Mouse (Mus musculus): ENCODE measurements around the gene Dll1. TPM values are rescaled to one million over a fixed set of nuclear protein-coding genes. Genes with fewer than 3 reads are reported as not detected.

Gene Dll1
- polyA plus RNA-seq, 2 experiments, result 7.3 to 10.1 TPM

DNA sequence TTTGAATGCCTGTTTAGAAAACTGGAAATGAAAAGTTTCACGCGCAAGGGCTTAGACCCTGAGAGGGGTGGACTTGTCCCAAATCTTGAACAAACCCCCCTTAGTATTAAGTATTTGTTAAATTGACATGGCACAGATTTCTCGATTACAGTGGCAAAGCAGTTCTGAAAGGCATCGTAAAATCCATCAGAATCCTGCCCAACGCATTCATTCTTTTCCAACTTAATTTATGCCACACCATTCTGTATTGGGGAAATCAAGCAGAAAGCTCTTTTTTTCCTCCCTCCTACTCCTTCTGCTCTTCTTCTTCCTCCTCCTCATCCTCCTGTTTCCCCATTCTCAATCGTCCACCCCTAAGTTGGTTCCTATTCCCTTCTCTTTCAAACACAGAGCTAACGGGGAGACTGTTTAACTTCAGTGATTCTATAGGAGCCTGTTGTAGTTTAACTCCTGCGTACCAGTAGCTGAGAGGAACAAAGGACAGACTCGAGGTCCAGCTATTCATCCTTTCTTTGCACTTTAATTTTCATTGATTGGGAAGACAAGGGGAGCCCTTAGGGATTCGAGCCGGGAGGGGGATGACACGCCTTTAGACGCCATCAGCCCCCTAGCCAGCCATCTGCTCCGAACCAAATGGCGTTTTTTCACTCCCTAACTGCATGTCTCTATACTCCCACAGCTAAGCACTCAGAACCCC lies 1.9 kb upstream of the Dll1 start:
- 13% methylated on average over 15 of the region's 15 CpGs for WGBS

DNA sequence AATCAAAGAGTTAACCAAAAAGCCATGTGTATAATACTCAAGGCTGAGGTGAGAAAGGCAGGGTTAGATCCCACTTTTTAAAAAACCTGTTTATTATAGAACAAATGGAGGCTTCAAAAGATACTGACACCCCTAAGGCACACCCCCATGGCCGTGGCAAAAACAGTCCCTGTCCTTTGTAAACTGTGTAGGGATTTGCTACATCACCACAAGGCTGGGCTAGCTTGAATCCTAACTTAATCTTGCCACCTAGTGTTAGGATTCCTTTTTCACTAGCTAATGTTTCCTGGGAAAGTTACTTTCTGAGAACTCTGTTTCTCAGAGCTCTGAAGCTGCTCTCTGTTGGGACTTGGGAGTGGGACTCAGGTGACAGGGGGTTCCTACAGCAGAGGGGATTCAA lies 1.2 kb upstream of the Dll1 start:
- Histone ChIP-seq H3K9ac (ENCODE audit: low read depth, low read length, severe bottlenecking) (no peak overlapping the region), H3K4me2 (replicated peaks; ENCODE audit: low read depth, low read length, severe bottlenecking) (no peak overlapping the region), H3K4me3 (replicated peaks; ENCODE audit: low read length) (no peak overlapping the region), H3K27me3 (ENCODE audit: control insufficient read depth, insufficient read depth, low read length) (peaks cover 87% of the 10 kb centered on the region), H3K9me3 (ENCODE audit: control insufficient read depth, low read length) (no peaks in the 10 kb centered on the region), H3K27ac (replicated peaks; ENCODE audit: low read depth, low read length) (no peak overlapping the region), H3K36me3 (ENCODE audit: control insufficient read depth, insufficient read depth, low read length) (no peaks in the 10 kb centered on the region), H3K4me1 (ENCODE audit: control insufficient read depth, insufficient read depth, low read length) (peaks cover 11% of the 10 kb centered on the region)
- TF ChIP-seq POLR2A (IDR thresholded peaks at IDR 0.05; ENCODE audit: borderline replicate concordance, extremely low read depth, insufficient read depth, insufficient read length), result no peak
- 0% methylated on average over 1 of the region's 1 CpGs for WGBS
- DNase-seq (ENCODE audit: low spot score) (peak; percentile 73), ATAC-seq (ENCODE audit: low FRiP score, low read depth) (peak; percentile 14; the same call in 1 of the 2 replicates)

More for the DNA sequence above, 1.9 kb upstream of the Dll1 start:
- Histone ChIP-seq H3K27me3 (ENCODE audit: control insufficient read depth, insufficient read depth, low read length) (peaks cover 84% of the 10 kb centered on the region), H3K4me1 (ENCODE audit: control insufficient read depth, insufficient read depth, low read length) (peaks cover 11% of the 10 kb centered on the region), H3K9ac (ENCODE audit: low read depth, low read length, severe bottlenecking) (no peak overlapping the region), H3K4me2 (replicated peaks; ENCODE audit: low read depth, low read length, severe bottlenecking) (no peak overlapping the region), H3K9me3 (ENCODE audit: control insufficient read depth, low read length) (no peaks in the 10 kb centered on the region), H3K27ac (replicated peaks; ENCODE audit: low read depth, low read length) (no peak overlapping the region), H3K36me3 (ENCODE audit: control insufficient read depth, insufficient read depth, low read length) (no peaks in the 10 kb centered on the region), H3K4me3 (replicated peaks; ENCODE audit: low read length) (no peak overlapping the region)
- TF ChIP-seq POLR2A (IDR thresholded peaks at IDR 0.05; ENCODE audit: borderline replicate concordance, extremely low read depth, insufficient read depth, insufficient read length), result no peak
- DNase-seq (ENCODE audit: low spot score) (no peak), ATAC-seq (ENCODE audit: low FRiP score, low read depth) (no peak)

DNA sequence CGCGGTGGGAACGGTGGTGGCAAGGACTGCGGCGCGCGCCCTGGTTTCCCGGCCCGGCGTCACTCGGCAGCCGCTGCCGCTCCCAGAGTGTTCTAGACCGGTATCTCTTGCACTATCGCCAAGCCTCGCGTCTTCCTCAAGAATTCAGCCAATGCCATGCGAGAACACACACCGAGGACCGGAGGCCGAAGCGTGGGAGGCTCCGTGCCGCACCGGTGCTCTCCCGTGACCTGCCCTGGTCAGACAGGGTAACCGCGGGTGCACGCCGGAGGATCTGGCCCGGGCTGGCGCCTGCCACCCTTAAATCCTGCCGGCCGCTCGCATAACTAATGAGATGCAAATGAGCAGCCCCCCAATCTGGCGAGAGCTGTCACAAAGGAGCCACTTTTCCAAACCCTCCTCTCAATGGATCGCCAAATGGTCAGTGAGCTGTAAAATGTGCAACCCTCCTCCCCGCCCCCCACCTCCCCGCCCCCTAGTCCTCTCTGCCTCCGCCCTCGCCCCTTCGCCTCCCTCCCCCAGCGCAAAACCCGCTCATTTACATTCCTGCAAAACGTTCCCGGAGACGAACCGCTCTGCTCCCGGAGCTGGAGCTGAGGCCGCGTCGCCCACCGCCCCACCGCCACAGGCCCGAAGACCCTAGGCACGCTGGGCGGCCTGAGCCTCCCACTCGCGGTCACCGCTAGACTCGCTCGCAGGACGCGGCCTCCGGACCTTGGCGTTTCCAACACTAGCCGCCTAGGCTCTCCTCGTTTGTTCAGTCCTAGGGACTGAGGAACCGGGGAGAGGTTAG lies 775 bp downstream of the Dll1 start:
- no peaks in the 10 kb centered on the region for H3K9me3 ChIP-seq (ENCODE audit: control insufficient read depth, low read length)
- 0 out of 2 replicates have a peak overlapping the region, but pooled peaks have one; percentile 43 for H3K27ac ChIP-seq (replicated peaks; ENCODE audit: low read depth, low read length)
- no peaks in the 10 kb centered on the region for H3K36me3 ChIP-seq (ENCODE audit: control insufficient read depth, insufficient read depth, low read length)
- no peak for TF ChIP-seq POLR2A (IDR thresholded peaks at IDR 0.05; ENCODE audit: borderline replicate concordance, extremely low read depth, insufficient read depth, insufficient read length)
- DNase-seq (ENCODE audit: low spot score) (peak; percentile 47), ATAC-seq (ENCODE audit: low FRiP score, low read depth) (peak; percentile 27)
- peaks cover 9% of the 10 kb centered on the region for H3K4me1 ChIP-seq (ENCODE audit: control insufficient read depth, insufficient read depth, low read length)
- H3K27me3 ChIP-seq (ENCODE audit: control insufficient read depth, insufficient read depth, low read length), result peaks cover 74% of the 10 kb centered on the region
- WGBS, result under 1% methylated on average over 68 of the region's 69 CpGs
- H3K4me2 ChIP-seq (replicated peaks; ENCODE audit: low read depth, low read length, severe bottlenecking), result peak overlapping the region; percentile 99
- H3K9ac ChIP-seq (ENCODE audit: low read depth, low read length, severe bottlenecking), result peak overlapping the region; percentile 60
- peak overlapping the region; percentile 58 for H3K4me3 ChIP-seq (replicated peaks; ENCODE audit: low read length)

DNA sequence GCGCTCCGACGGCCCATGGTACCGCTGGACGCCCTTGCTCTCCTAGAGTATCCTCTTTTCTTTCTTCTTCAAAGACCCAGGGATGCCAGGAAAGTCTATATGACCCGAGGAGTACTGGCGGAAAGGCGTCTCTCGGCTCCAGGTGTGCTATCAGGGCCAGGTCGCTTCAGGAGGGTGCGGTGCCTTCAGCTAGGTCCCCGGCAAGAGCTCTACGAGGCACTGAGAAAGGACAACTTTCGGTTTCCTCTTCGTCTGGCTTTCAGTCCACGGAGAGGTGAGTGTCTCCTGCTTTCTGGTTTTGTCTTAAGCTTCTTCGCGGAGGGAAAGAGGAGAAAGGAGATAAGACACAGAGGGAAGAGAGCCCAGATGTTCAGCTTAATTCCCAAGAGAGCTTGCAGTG lies 1.4 kb downstream of the Dll1 start:
- H3K36me3 ChIP-seq (ENCODE audit: control insufficient read depth, insufficient read depth, low read length), result no peaks in the 10 kb centered on the region
- H3K9me3 ChIP-seq (ENCODE audit: control insufficient read depth, low read length), result no peaks in the 10 kb centered on the region
- H3K9ac ChIP-seq (ENCODE audit: low read depth, low read length, severe bottlenecking), result peak overlapping the region; percentile 60
- no peak for DNase-seq (ENCODE audit: low spot score)
- no peak for TF ChIP-seq POLR2A (IDR thresholded peaks at IDR 0.05; ENCODE audit: borderline replicate concordance, extremely low read depth, insufficient read depth, insufficient read length)
- peaks cover 6% of the 10 kb centered on the region for H3K4me1 ChIP-seq (ENCODE audit: control insufficient read depth, insufficient read depth, low read length)
- peak overlapping the region; percentile 58 for H3K4me3 ChIP-seq (replicated peaks; ENCODE audit: low read length)
- peaks cover 67% of the 10 kb centered on the region for H3K27me3 ChIP-seq (ENCODE audit: control insufficient read depth, insufficient read depth, low read length)
- no peak for ATAC-seq (ENCODE audit: low FRiP score, low read depth)
- under 1% methylated on average over 18 of the region's 18 CpGs for WGBS
- H3K4me2 ChIP-seq (replicated peaks; ENCODE audit: low read depth, low read length, severe bottlenecking), result peak overlapping the region; percentile 99
- no peak overlapping the region for H3K27ac ChIP-seq (replicated peaks; ENCODE audit: low read depth, low read length)

DNA sequence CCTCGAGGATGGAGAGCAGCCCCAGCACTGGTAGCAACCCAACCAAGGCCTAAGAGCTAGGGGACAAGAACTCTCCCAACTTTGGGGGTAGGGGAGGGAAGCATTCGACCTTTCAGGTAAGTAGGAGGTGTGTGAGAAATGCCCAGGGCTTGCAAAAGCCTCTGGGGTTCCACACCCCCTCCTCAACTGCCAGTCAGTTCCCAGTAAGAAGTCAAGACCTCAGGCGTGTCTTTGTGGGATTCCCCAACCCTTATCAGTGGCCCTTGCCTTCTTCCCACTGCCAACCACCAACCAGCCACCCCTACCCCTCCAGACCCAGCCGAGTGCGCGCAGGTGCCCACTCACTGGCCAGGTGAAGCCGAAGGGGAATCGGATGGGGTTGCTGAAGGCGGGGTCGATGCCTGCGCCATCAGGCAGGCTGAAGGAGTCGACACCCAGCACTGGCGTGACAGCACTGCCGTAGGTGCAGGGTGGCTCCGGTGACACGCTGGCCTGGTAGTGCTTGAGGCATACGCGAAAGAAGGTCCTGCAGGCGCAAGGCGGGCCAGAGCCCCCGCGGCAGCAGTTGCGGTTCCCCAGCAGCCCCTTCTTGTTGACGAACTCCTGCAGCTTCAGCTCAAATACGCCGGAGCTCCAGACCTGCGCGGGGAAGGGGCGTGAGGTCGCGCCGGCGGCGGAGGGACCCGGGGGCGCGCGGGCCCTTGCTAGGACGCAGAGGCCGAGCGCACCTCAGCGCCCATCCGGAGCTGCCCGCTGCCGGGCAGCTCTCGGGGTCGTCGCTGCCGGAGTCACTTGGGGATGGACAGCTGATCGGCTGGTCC lies 2.1 kb downstream of the Dll1 start:
- H3K4me1 ChIP-seq (ENCODE audit: control insufficient read depth, insufficient read depth, low read length), result peaks cover 4% of the 10 kb centered on the region; the same call in 1 of the 2 replicates
- TF ChIP-seq POLR2A (IDR thresholded peaks at IDR 0.05; ENCODE audit: borderline replicate concordance, extremely low read depth, insufficient read depth, insufficient read length), result no peak
- WGBS, result 3% methylated on average over 27 of the region's 50 CpGs
- no peaks in the 10 kb centered on the region for H3K36me3 ChIP-seq (ENCODE audit: control insufficient read depth, insufficient read depth, low read length)
- no peaks in the 10 kb centered on the region for H3K9me3 ChIP-seq (ENCODE audit: control insufficient read depth, low read length)
- DNase-seq (ENCODE audit: low spot score) (no peak), ATAC-seq (ENCODE audit: low FRiP score, low read depth) (no peak)
- H3K27ac ChIP-seq (replicated peaks; ENCODE audit: low read depth, low read length), result no peak overlapping the region
- peak overlapping the region; percentile 58 for H3K4me3 ChIP-seq (replicated peaks; ENCODE audit: low read length)
- H3K4me2 ChIP-seq (replicated peaks; ENCODE audit: low read depth, low read length, severe bottlenecking), result peak overlapping the region; percentile 99
- H3K27me3 ChIP-seq (ENCODE audit: control insufficient read depth, insufficient read depth, low read length), result peaks cover 60% of the 10 kb centered on the region
- H3K9ac ChIP-seq (ENCODE audit: low read depth, low read length, severe bottlenecking), result peak overlapping the region; percentile 60
